Mouse (Mus musculus) lung, postnatal 36 days (tissue): Measurements from ENCODE around the gene H2-DMa.

ENCODE experiments used
- DNase-seq: peaks from one replicate; pipeline ENCODE4 v3.0.0; 2022; ENCODE audit warnings: mixed read lengths

The H2-DMa gene

DNA sequence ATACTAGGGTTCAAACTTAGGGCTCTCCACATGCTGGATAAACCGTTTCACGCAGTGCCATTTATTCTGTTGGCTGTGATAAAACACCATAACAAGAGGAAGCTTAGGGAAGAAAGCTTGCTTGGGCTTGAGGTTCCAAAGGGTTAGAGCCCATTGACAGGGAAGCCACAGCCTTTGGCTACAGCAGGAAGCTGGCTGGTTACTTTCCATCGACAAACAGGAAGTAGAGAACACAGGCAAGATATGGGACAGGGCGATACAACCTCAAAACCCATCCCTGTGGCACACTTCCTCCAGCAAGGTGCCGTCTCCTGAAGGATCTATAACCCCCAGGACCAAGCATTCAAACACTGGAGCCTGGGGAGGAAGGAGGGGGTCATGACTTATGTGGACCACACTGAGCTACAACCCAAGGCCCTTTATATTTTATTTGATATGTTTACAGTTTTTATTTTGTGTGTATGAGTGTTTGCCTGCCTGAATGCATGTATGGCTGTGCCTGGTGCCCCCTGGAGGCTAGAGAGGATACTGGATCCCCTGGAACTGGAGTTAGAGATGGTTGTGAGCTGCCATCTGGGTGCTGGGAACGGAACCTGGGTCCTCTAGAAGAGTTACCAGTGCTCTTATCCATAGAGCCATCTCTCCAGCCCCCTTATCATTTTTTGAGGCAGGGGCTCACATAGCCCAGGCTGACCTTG is 45.8 kb downstream of the H2-DMa start:
- DNase-seq: peak; percentile 51

DNA sequence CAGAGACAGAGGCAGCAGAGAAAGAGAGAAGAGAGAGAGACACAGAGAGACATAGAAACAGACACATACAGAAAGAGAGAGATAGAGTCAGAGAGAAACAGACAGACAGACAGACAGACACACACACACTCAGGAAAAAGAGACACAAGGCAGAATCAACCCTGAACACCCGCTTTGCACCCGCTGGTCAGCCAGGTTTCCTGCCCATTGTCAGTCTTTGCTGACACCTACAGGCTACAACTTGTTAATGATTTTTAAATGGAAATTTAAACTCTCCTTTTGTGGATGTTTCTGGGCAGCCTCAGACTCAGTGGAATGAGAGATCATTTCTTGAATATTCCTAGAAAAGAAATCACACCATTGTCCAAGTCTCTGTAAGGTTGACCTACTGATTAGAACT is 49.9 kb downstream of the H2-DMa start:
- DNase-seq: peak; percentile 64

DNA sequence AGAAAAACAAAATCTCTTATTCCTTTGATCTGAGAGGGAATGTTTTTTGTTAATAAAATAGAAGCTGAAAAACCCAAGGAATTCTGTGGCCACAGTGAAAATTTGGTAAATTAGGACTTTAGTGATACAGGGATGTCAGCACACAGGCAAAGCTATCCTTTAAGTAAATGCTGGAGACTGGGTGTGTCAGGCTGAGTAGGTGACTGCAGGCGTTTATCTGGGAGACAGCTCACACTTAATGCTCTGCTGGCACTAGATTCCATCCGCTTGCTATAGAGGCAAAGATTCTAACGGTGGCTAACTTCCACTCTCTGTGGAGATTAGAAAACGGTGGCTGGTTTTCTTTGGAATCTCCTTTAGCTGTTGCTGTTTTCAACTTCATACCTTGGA is 51.1 kb downstream of the H2-DMa start:
- DNase-seq: no peak

DNA sequence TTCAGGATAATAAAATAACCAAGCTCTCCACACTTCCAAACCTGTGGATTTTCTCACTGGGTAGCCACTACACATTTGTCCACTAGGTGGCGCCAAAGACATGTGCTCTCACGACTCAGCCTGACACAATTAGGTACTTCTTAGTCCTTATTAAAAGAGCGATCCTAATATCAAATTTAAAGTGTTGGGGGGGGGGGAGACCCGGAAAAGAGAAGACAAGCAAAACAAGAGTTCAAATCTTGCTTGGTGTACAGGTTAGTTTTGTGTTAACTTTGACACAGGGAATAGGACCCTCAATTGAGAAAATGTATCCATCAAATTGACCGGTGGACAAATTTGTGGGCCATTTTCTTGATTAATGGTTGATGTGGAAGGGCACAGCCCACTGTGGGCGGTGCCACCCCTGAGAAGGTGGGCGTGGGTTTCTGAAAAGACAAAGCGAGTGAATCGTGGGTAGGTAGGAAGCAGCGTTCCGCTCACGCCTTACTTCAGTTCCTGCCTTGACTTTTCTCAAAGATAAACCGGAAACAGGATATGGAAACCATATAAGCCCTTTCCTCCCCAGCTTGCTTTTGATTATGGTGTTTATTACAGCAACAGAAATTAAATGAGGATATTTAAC is 51.6 kb downstream of the H2-DMa start:
- DNase-seq: peak; percentile 95

DNA sequence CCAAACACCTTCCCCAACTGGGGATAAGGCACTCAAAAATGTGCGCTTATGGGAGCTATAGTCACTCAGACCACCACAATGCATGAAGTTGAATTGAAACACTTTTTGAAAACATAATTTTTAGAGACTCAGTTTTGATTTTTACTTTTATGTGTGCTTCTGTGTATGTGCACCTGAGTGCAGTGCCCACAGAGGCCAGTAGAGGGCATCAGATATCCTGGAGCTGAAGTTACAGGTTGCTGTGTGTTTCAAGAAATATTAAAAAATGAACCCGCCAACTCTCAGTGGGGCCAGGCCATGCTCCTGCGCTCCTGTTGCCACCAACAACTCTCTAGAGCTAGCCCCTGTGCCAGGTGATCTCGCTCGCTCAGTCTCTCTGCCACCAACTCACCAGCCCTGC is 53.2 kb downstream of the H2-DMa start:
- no peak for DNase-seq

DNA sequence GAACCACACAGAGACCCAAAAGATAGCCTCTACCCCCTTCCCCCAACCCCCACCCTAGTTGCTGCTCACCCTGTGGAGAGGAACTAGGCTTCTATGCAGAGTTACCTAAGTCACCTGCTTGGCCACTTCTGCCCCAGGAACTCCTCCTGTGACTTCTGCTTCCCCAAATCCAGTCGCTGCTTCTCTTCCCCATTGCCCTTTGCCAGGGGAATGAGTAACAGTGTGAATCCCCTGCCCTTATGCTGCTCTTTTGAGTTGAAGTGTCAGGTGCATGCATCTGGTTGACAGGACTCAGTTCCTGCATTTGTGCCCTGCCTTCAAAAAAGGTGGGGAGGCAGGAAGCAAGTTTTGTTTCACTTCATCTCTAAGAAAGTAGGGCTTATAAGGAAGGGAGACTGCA is 54.7 kb downstream of the H2-DMa start:
- DNase-seq: no peak

DNA sequence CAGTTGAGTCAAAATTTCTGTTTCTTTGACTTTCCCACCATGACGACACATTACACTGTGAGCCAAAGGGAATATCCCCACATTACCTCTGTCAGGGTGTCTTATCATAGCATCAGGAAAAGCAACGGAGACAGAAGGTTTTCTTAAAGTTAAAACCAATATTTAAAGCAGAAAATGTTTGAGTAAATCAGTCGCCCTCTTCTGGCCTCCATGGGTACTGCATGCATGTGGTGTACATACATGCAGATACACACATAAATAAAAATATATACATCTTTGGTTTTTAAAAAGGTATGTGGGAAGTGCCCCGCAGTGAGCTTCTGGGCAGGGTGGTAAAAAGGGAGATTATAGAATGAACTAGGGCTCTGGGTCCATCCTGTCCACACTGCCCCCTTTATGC is 57.8 kb downstream of the H2-DMa start:
- no peak for DNase-seq

DNA sequence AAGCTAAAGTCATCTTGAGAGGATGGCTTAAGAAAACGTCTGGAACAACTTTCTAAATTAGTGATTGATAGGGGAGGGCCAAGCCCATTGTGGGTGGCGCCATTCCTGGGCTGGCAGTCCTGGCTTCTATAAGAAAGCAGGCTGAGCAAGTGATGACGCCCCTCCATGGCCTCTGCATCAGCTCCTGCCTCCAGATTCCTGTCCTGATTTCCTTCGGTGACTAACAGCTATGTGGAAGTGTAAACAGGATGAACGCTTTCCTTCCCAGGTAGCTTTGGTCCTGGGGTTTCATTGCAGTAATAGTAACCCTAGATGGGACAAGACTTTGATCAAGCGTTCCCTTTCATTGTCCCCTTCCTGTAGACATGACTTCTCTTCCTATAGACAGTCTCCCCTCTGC is 59.7 kb downstream of the H2-DMa start:
- no peak for DNase-seq

DNA sequence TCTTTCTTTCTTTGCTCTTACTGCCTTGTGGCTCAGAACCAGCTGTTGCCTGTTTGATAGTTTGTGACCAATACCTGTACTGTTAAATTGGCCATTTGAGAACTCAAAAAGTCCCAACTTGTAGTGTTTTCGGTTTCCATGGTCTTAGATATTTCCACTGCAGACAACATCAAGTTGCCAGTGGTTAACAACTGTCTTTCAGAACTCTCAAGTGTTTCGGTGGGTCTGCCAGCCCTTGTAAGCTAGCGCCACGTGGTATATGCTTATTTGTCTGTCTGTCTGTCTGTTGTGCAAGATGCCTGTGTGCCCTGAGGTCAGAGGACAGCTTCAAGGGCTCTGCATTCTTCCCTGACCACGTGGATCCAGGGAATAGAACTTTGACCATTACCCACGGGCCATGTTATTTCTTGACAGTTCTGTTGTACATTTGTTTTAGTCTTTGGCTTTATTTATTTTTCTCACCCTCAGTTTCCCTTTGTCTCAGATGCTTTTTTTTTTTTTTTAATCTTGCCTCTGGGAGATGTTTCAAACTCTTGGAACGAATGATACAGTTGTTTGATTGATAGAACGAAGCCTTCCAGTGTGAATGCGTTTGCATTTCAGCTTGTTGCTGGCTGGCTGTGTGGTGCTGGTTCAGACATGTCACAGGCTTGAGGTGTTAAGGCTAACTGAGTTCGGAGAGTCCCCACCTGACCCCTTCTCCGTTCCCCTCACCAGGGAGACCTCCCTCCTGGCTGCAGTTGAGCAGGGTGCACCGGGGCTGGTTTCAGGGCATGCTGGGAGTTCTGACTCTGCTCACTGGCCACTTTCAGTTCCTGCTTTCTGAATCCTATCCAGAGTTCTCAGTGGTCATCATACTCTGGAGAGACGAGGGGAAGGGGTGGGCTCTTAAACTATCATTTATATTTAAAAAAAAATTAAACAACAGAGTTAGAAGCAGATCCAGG is 60.8 kb downstream of the H2-DMa start:
- no peak for DNase-seq

DNA sequence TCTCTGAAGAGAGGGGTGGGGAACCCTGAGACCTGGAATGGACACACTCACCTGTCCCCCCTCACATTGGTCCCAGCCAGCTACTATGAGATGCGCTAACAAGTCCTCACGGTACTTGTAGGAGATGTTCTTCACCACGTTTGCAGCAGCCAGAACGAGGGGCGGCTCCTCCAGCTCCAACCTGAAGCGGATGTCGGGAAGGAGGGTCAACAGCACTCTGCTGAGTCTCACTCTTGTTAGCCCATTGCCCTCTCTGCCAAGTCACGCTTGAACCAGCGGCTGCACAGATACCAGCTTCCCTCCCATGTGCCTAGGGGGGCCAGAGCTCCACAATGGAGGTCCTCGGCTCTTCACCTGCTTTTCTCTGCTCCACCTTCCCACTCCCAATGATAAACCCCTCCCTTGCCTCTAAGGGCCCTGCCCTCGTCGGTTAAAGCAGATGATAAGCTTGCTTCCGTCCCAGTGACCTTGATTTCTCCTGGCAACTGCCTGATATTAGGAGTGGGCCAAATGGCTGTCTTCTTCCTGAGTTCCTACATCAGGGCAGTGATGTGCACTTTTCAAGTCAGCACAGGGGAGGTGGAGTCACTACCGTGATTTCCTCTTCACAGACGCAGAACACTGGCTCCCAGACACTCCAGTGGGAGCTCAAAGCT is 64.4 kb downstream of the H2-DMa start:
- no peak for DNase-seq

DNA sequence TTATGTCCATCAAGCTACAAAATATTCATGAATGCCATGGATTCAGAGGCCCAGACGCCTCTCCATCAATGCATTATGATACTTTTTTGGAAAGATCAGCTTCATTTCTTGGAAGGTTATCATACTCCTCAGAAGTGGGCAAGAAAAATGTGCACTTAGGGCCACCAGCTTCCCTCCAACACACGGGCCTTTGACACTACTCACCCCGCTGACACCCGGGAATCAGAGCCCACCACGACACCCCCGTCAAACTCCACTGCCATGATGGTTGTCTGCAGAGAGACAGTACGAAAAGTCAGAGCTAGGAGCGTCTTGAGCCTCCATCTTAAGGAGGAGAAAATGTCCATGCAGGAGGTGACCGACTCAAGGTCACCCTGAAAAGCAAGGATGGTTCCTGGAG is 66.2 kb downstream of the H2-DMa start:
- DNase-seq: no peak

DNA sequence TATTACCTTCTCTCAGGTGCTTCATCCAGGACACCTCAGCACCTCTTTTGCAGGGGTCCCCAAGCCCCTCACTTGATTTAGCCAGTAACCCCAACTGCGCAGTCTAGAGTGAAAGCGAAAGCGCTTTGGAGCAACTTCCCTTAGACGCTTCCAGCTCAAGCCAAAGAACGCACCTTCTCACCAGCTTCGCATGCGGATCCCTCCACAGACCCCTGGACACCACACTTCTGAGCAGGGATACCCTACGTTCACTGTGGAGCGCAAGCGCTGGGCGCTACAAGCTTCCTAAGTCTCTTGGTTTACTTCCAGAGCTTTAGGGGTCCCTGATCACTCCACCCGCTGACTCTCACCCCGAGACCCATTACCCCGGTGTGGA is 67.5 kb downstream of the H2-DMa start:
- no peak for DNase-seq

DNA sequence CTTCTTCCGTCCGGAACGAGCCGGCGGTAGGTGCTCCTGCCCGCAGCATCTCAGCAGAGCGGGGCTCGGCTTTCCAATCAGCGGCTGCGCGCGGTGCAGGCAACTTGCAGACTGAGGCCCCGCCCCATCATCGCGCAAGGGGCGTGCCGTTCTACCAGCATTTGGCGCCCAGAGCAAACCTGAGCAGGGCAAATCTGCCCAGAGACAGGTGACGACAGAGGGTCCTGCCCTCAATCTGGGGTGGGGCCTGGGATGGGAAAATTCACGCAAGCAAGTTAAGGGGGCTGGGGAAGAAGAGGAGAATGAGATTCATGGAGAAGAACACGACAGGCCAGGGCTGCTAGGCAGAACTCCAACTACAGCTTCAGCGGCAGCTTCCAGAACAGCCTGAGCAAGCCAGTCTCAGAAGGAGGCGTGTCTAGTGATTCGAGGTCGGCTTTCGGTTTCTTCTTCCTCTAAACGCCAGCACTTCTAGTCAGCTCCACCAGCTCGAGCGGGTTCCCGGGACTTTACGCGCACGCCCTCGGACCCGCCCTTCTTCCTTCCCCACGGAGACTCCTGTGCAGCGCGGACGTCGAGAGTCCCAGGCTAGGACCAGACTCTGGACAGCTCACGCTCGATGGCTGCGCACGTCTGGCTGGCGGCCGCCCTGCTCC is 68.0 kb downstream of the H2-DMa start, which contains the start of the genes Tap1 and Psmb9:
Gene Tap1, plus strand, starts transcription at position 293 of the 656 bp plus-strand sequence.
Gene Psmb9, minus strand, starts transcription at position 504 of the 656 bp plus-strand sequence.
- peak; percentile 99 for DNase-seq

DNA sequence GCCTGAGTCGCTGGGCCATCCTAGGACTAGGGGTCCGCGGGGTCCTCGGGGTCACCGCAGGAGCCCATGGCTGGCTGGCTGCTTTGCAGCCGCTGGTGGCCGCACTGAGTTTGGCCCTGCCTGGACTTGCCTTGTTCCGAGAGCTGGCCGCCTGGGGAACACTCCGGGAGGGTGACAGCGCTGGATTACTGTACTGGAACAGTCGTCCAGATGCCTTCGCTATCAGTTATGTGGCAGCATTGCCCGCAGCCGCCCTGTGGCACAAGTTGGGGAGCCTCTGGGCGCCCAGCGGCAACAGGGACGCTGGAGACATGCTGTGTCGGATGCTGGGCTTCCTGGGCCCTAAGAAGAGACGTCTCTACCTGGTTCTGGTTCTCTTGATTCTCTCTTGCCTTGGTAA is 68.7 kb downstream of the H2-DMa start:
- DNase-seq: no peak
